Mouse (Mus musculus): ENCODE data around the gene Ftl1. TPM values are rescaled to one million over a fixed set of nuclear protein-coding genes. Genes with fewer than 3 reads are reported as not detected.

Gene Ftl1
- polyA plus RNA-seq, 1 experiment = 5,956 TPM

DNA sequence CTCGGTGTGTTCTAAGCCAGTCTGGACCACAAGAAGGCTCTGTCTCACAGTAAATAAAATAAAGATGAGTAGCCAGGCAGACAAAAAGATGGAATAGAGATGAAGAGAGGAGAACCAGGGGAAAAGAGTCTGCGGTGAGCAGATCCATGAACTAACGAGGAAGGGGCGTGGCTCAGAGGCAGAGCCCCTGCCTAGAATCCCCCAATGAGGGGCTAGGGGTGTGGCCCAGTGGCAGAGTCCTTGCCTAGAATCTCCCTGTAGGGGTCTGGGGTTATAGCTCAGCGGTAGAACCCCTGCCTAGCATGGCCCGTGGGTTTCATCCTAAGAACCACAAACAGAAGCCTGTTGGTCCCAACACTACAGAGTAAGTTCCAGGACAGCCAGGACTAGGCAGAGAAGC, 22.6 kb downstream of the Ftl1 start:
- no peak for TF ChIP-seq EP300 (IDR thresholded peaks at IDR 0.05; ENCODE audit: insufficient read depth, low read depth, low read length)
- no peak overlapping the region for H3K27ac ChIP-seq (ENCODE audit: insufficient read depth, low read length)
- H3K4me1 ChIP-seq (ENCODE audit: control insufficient read depth, insufficient read depth, low read length) = peaks cover 8% of the 10 kb centered on the region
- H3K27me3 ChIP-seq (ENCODE audit: control insufficient read depth, insufficient read depth, low read length, poor library complexity, severe bottlenecking) = no peaks in the 10 kb centered on the region
- no peaks in the 10 kb centered on the region for H3K9me3 ChIP-seq (replicated peaks; ENCODE audit: control insufficient read depth, insufficient read depth, low read length, poor library complexity, severe bottlenecking)
- peak overlapping the region; percentile 27 for H3K4me3 ChIP-seq (ENCODE audit: low read depth, low read length)
- 0 out of 2 replicates have a peak overlapping the region, but pooled peaks have one; percentile 8 for H3K9ac ChIP-seq (ENCODE audit: low read depth, poor library complexity, severe bottlenecking)
- H3K36me3 ChIP-seq (ENCODE audit: control insufficient read depth, insufficient read depth, low read length, poor library complexity, severe bottlenecking) = peaks cover under 1% of the 10 kb centered on the region; the same call in 1 of the 2 replicates

DNA sequence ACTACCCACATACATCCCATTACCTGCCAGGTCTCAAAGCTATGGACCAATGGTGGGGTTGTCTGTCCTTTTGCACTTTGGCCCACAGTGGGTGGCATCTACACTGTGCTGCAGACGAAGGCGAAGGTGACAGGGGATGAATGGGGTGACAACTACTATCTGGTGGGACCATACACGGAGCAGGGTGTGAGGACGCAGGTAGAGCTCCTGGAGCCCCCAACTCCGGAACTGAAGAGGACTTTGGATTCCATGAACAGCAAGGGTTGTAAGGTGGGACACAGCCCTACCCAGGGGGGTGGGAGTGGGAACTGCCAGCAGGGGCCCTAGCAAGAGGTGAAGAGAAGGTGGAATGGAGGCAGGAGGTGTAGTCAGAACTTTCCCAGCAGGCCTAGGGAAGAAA, 23.2 kb downstream of the Ftl1 start:
- Histone ChIP-seq H3K27me3 (ENCODE audit: control insufficient read depth, insufficient read depth, low read length, poor library complexity, severe bottlenecking) (no peaks in the 10 kb centered on the region), H3K4me3 (ENCODE audit: low read depth, low read length) (no peak overlapping the region), H3K4me1 (ENCODE audit: control insufficient read depth, insufficient read depth, low read length) (peaks cover 8% of the 10 kb centered on the region), H3K9me3 (replicated peaks; ENCODE audit: control insufficient read depth, insufficient read depth, low read length, poor library complexity, severe bottlenecking) (no peaks in the 10 kb centered on the region), H3K27ac (ENCODE audit: insufficient read depth, low read length) (no peak overlapping the region), H3K36me3 (ENCODE audit: control insufficient read depth, insufficient read depth, low read length, poor library complexity, severe bottlenecking) (peaks cover 6% of the 10 kb centered on the region), H3K9ac (ENCODE audit: low read depth, poor library complexity, severe bottlenecking) (no peak overlapping the region)
- TF ChIP-seq CTCF (IDR thresholded peaks at IDR 0.05; ENCODE audit: low read depth, low read length) = no peak
- no peak for TF ChIP-seq POLR2A (IDR thresholded peaks at IDR 0.05; ENCODE audit: insufficient read depth, low read length)
- TF ChIP-seq EP300 (IDR thresholded peaks at IDR 0.05; ENCODE audit: insufficient read depth, low read depth, low read length) = no peak

DNA sequence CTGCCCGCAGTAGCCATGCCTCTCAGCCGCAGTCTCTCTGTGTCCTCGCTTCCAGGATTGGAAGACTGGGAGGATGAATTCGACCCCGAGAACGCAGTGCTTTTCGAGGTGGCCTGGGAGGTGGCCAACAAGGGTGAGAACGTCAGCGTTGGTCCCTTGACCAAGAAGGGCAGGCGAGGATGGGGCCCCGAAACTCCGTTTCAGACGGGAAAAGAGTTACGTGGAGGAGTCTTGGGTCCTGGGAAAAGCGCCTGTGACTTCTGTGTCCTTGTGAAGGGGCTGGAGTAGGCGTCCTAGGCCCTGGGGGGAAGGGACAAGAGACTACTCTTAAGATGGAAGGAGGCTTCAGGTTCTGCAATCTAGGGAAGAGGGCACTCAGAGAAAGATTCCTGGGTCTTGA, 24.6 kb downstream of the Ftl1 start:
- TF ChIP-seq CTCF (IDR thresholded peaks at IDR 0.05; ENCODE audit: low read depth, low read length) (no peak), POLR2A (IDR thresholded peaks at IDR 0.05; ENCODE audit: insufficient read depth, low read length) (no peak), EP300 (IDR thresholded peaks at IDR 0.05; ENCODE audit: insufficient read depth, low read depth, low read length) (no peak)
- Histone ChIP-seq H3K9me3 (replicated peaks; ENCODE audit: control insufficient read depth, insufficient read depth, low read length, poor library complexity, severe bottlenecking) (no peaks in the 10 kb centered on the region), H3K27ac (ENCODE audit: insufficient read depth, low read length) (no peak overlapping the region), H3K9ac (ENCODE audit: low read depth, poor library complexity, severe bottlenecking) (peak overlapping the region; percentile 55), H3K4me1 (ENCODE audit: control insufficient read depth, insufficient read depth, low read length) (peaks cover 12% of the 10 kb centered on the region), H3K27me3 (ENCODE audit: control insufficient read depth, insufficient read depth, low read length, poor library complexity, severe bottlenecking) (no peaks in the 10 kb centered on the region), H3K4me3 (ENCODE audit: low read depth, low read length) (peak overlapping the region; percentile 89), H3K36me3 (ENCODE audit: control insufficient read depth, insufficient read depth, low read length, poor library complexity, severe bottlenecking) (peaks cover 16% of the 10 kb centered on the region)

DNA sequence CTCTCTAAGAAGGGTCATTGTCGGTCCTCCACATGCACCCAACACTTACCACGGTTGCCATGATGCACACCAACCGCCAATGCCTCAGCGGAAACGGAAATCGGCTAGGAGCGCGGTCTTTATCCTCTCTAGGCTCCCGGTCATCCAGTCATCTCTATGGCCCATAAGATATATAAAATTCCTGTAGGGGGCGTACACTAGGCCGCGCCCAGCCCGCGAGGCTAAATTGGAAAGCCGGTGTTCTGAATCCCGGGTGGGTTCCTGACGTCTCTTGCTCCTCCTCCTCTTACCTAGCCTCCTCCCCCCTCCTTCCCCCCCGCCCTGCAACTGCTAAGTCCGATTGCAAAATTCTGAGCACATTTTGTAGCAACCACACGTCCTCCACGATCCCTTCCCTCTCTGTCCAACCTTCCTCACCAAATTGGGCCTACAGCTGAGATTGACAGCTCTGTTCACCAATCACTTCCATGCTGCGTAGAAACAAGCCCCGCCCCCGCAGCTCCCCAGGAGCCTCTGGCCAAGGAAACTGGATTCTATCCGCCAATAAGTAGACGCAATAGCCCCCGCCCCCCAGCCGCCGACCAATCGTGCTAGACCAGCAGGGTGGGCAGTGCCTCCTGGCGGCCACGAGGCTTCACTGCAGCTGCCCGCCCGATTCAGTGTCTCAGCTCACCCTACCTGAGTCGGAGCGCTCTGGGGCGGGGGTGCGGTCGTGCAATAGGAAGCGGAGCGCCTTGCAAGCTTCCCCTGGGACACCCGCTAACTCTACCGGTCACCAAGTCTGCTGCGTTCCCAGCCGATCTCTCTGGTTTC, 25.3 kb downstream of the Ftl1 start, which contains the start of gene Gys1:
Gene Gys1, plus strand, starts transcription at position 642 of the 813 bp plus-strand sequence.
- peak; percentile 37 for TF ChIP-seq POLR2A (IDR thresholded peaks at IDR 0.05; ENCODE audit: insufficient read depth, low read length)
- TF ChIP-seq EP300 (IDR thresholded peaks at IDR 0.05; ENCODE audit: insufficient read depth, low read depth, low read length) = 0 out of 2 replicates have a peak, but pooled peaks have one; percentile 19
- TF ChIP-seq CTCF (IDR thresholded peaks at IDR 0.05; ENCODE audit: low read depth, low read length) = peak; percentile 93
- H3K9me3 ChIP-seq (replicated peaks; ENCODE audit: control insufficient read depth, insufficient read depth, low read length, poor library complexity, severe bottlenecking) = no peaks in the 10 kb centered on the region
- peak within 1 kb of the TSS; percentile 1; the same call in 1 of the 2 replicates for H3K27ac ChIP-seq (ENCODE audit: insufficient read depth, low read length)
- peak within 1 kb of the TSS; percentile 77 for H3K9ac ChIP-seq (ENCODE audit: low read depth, poor library complexity, severe bottlenecking)
- H3K4me3 ChIP-seq (ENCODE audit: low read depth, low read length) = peak within 1 kb of the TSS; percentile 99
- H3K27me3 ChIP-seq (ENCODE audit: control insufficient read depth, insufficient read depth, low read length, poor library complexity, severe bottlenecking) = no peaks in the 10 kb centered on the region
- peaks cover 14% of the 10 kb centered on the region for H3K4me1 ChIP-seq (ENCODE audit: control insufficient read depth, insufficient read depth, low read length)
- peaks cover 17% of the 10 kb centered on the region for H3K36me3 ChIP-seq (ENCODE audit: control insufficient read depth, insufficient read depth, low read length, poor library complexity, severe bottlenecking)

DNA sequence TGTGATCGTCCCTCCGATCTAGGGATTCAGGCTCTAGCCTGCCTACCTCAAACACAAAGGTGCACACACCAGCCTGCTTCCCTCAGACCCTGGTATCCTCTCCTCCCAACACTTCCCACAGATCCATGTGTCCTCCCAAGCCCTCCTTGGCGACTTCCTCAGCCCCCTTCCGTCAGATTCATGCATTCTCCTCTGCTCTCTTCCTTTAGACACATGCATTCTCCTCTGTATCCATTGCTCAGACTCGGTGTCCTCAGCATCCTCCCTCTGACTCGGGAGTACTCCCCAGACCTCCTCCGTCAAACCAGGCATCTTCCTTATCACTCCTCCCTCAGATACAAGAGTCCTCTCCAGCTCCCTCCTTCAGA, 25.9 kb downstream of the Ftl1 start:
- TF ChIP-seq CTCF (IDR thresholded peaks at IDR 0.05; ENCODE audit: low read depth, low read length) = no peak
- no peak for TF ChIP-seq EP300 (IDR thresholded peaks at IDR 0.05; ENCODE audit: insufficient read depth, low read depth, low read length)
- TF ChIP-seq POLR2A (IDR thresholded peaks at IDR 0.05; ENCODE audit: insufficient read depth, low read length) = no peak
- Histone ChIP-seq H3K9me3 (replicated peaks; ENCODE audit: control insufficient read depth, insufficient read depth, low read length, poor library complexity, severe bottlenecking) (no peaks in the 10 kb centered on the region), H3K27me3 (ENCODE audit: control insufficient read depth, insufficient read depth, low read length, poor library complexity, severe bottlenecking) (no peaks in the 10 kb centered on the region), H3K27ac (ENCODE audit: insufficient read depth, low read length) (peak overlapping the region; percentile 1; the same call in 1 of the 2 replicates), H3K36me3 (ENCODE audit: control insufficient read depth, insufficient read depth, low read length, poor library complexity, severe bottlenecking) (peaks cover 22% of the 10 kb centered on the region), H3K4me3 (ENCODE audit: low read depth, low read length) (peak overlapping the region; percentile 99), H3K4me1 (ENCODE audit: control insufficient read depth, insufficient read depth, low read length) (peaks cover 14% of the 10 kb centered on the region), H3K9ac (ENCODE audit: low read depth, poor library complexity, severe bottlenecking) (peak overlapping the region; percentile 77)

DNA sequence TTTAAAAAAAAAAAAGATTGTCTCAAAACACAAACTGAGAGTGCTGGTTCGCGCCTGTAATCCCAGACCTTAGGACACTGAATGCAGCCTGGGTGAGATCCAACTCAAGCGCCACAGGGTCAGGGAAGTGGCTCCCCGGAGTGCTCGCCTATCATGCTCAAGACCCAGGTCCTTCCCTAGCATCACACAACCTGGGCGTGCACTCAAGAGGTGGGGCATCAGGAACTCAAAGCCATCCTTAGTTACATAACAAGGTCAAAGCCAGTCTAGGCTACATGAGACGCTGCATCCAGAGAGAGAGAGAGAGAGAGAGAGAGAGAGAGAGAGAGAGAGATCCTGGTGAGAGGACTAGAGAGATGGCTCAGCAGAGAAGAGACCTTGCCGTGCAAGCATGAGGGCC, 33.1 kb downstream of the Ftl1 start:
- Histone ChIP-seq H3K36me3 (ENCODE audit: control insufficient read depth, insufficient read depth, low read length, poor library complexity, severe bottlenecking) (peaks cover 71% of the 10 kb centered on the region), H3K4me3 (ENCODE audit: low read depth, low read length) (no peak overlapping the region), H3K27ac (ENCODE audit: insufficient read depth, low read length) (no peak overlapping the region), H3K27me3 (ENCODE audit: control insufficient read depth, insufficient read depth, low read length, poor library complexity, severe bottlenecking) (no peaks in the 10 kb centered on the region), H3K9ac (ENCODE audit: low read depth, poor library complexity, severe bottlenecking) (no peak overlapping the region), H3K4me1 (ENCODE audit: control insufficient read depth, insufficient read depth, low read length) (peaks cover 8% of the 10 kb centered on the region), H3K9me3 (replicated peaks; ENCODE audit: control insufficient read depth, insufficient read depth, low read length, poor library complexity, severe bottlenecking) (no peaks in the 10 kb centered on the region)
- TF ChIP-seq EP300 (IDR thresholded peaks at IDR 0.05; ENCODE audit: insufficient read depth, low read depth, low read length) = no peak
